ENCODE assay signal across 9 mouse cellular contexts in the genomic region with DNA sequence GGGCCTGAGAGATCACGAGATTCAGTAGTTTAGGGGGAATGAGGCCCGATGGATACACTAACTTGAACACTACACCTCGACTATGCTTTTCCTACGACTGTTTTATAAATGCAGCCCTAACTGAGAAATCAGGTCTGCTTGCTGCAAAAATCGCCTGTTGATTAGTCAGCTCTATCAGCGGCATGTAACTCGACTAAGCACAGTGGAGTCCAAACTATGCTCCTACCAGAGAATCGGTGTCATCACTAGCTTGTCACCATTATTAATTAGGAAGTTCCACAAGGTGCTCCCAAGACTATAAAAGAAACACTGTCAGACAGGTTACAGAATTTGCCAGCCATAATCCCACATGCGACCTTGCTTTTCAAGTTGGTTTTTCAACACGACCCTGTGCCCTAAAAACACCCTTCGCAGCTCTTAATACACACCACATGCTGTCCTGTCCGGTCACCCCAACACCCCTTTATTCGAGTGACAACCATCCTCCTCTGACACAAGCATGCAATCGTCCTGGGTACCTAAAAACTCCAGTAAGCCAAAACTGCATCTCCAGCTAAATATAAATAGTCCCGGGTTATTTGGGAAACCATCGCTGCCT. TPM values are rescaled to one million over a fixed set of nuclear protein-coding genes. Genes with fewer than 3 reads are reported as not detected.
A peak's percentile ranks its signal among the peaks of the same experiment; 100 is the strongest.
DNase-seq lines count a peak whose midpoint lies in the region; ATAC-seq lines count a peak whose summit lies in the region.
"Had no signal": no experiment of that assay in that cellular context is flagged by ENCODE, and none has a peak within 500 bp of the region (broad histone marks: within the 10 kb centered on the region; RNA-seq: fewer than 3 reads in every experiment).

No protein-coding gene starts in this region.

- peak overlapping the region; percentile 80 for H3K27ac ChIP-seq in heart, embryonic 15.5 days
- H3K27ac ChIP-seq in hindbrain, embryonic 14.5 days: no peak overlapping the region
- H3K27ac ChIP-seq in midbrain, embryonic 13.5 days: no peak overlapping the region; the same call in 1 of the 2 replicates

- peak overlapping the region; percentile 75 for H3K4me2 ChIP-seq in heart, embryonic 15.5 days
- H3K4me2 ChIP-seq in hindbrain, embryonic 14.5 days (replicated peaks): peak overlapping the region; percentile 72
- H3K4me2 ChIP-seq in midbrain, embryonic 13.5 days (replicated peaks): peak overlapping the region; percentile 78

- WGBS in heart, embryonic 15.5 days: 13% methylated on average over 16 of the region's 16 CpGs
- 37% methylated on average over 16 of the region's 16 CpGs for WGBS in hindbrain, embryonic 14.5 days
- WGBS in midbrain, embryonic 13.5 days: 34% methylated on average over 16 of the region's 16 CpGs

- no peaks in the 10 kb centered on the region for H3K27me3 ChIP-seq in heart, embryonic 15.5 days
- no peaks in the 10 kb centered on the region for H3K27me3 ChIP-seq in hindbrain, embryonic 14.5 days (ENCODE audit: control insufficient read depth, insufficient read depth, low read length)
- H3K27me3 ChIP-seq in midbrain, embryonic 13.5 days: peaks cover 7% of the 10 kb centered on the region; the same call in 1 of the 2 replicates

- intact Hi-C loops in gastrocnemius, postnatal 14 days (cut with DNase I; ENCODE audit: low total_unique reads): loop anchor here (5.0 kb wide), 1 partner anchor 107 kb away; no protein-coding TSS in a partner anchor

- H3K36me3 ChIP-seq in heart, embryonic 15.5 days: no peaks in the 10 kb centered on the region
- no peaks in the 10 kb centered on the region for H3K36me3 ChIP-seq in hindbrain, embryonic 14.5 days (replicated peaks; ENCODE audit: control insufficient read depth, insufficient read depth)
- H3K36me3 ChIP-seq in midbrain, embryonic 13.5 days: no peaks in the 10 kb centered on the region

- H3K4me3 ChIP-seq in heart, embryonic 15.5 days: peak overlapping the region; percentile 80
- H3K4me3 ChIP-seq in hindbrain, embryonic 14.5 days (replicated peaks; ENCODE audit: low read length): peak overlapping the region; percentile 72
- peak overlapping the region; percentile 76 for H3K4me3 ChIP-seq in midbrain, embryonic 13.5 days (replicated peaks)

- H3K9ac ChIP-seq in heart, embryonic 15.5 days: peak overlapping the region; percentile 93
- H3K9ac ChIP-seq in hindbrain, embryonic 14.5 days: peak overlapping the region; percentile 81
- H3K9ac ChIP-seq in midbrain, embryonic 13.5 days (replicated peaks): peak overlapping the region; percentile 83

- DNase-seq in heart, adult 8-10 months (ENCODE audit: low spot score): no peak
- peak; percentile 49 for DNase-seq in NIH3T3 (ENCODE audit: low read depth)
- no peak for DNase-seq in hindbrain, embryonic 14.5 days (ENCODE audit: low spot score)
- no peak for DNase-seq in retina, embryonic 14.5 days (ENCODE audit: low spot score)
- DNase-seq in right cerebral cortex, postnatal 4 days: no peak
- no peak for DNase-seq in gastrocnemius, postnatal 14 days

- H3K4me1 ChIP-seq in heart, embryonic 15.5 days (replicated peaks): peaks cover 28% of the 10 kb centered on the region
- H3K4me1 ChIP-seq in hindbrain, embryonic 14.5 days (replicated peaks; ENCODE audit: control insufficient read depth, insufficient read depth, low read length): peaks cover 10% of the 10 kb centered on the region; the same call in 1 of the 2 replicates
- H3K4me1 ChIP-seq in midbrain, embryonic 13.5 days (replicated peaks): peaks cover 3% of the 10 kb centered on the region; the same call in 1 of the 2 replicates

- ATAC-seq in heart, embryonic 15.5 days (replicated peaks; ENCODE audit: insufficient number of reproducible peaks, insufficient read depth, low FRiP score, low read depth): no peak
- ATAC-seq in hindbrain, embryonic 14.5 days (ENCODE audit: low FRiP score): no peak
- ATAC-seq in midbrain, embryonic 13.5 days: peak; percentile 32; the same call in 1 of the 2 replicates

- no peaks in the 10 kb centered on the region for H3K9me3 ChIP-seq in heart, embryonic 15.5 days (replicated peaks)
- no peaks in the 10 kb centered on the region for H3K9me3 ChIP-seq in hindbrain, embryonic 14.5 days (ENCODE audit: control insufficient read depth, low read length)
- H3K9me3 ChIP-seq in midbrain, embryonic 13.5 days: no peaks in the 10 kb centered on the region

RNA-seq across cellular contexts. Expression of gene Dnmbp, which starts 0.7 kb away (rescaled TPM):
- 8.5 and 11.1 TPM in 2 replicates for polyA plus RNA-seq in heart, embryonic 15.5 days (2015; fragmentation: Nextera tagmentation; extraction: Ambion mirVana)
- total RNA-seq in heart, adult 8-10 months (2022): 10 to 100 TPM in 1 of 4 experiments, 1 to 10 TPM in 3; 8.9 to 10.3 (median 9.2) TPM
- 8.7 and 8.9 TPM in 2 replicates for polyA plus RNA-seq in hindbrain, embryonic 14.5 days (2014; fragmentation: Nextera tagmentation; extraction: Ambion mirVana)
- polyA plus RNA-seq in midbrain, embryonic 13.5 days (2015; fragmentation: Nextera tagmentation; extraction: Ambion mirVana): 9.8 and 10.8 TPM in 2 replicates
- total RNA-seq in gastrocnemius, postnatal 14 days (2021): 10 to 100 TPM in 1 of 2 experiments, 1 to 10 TPM in 1; 8.4 to 11.8 TPM

RNA-seq across cellular contexts. Expression of gene Cpn1, which starts 47.1 kb away (rescaled TPM):
- 0.63 and 0.87 TPM in 2 replicates for polyA plus RNA-seq in heart, embryonic 15.5 days (2015; fragmentation: Nextera tagmentation; extraction: Ambion mirVana)
- under 1 TPM in 3 of 4 experiments, not detected in 1; 0.19 to 0.22 (median 0.19) TPM for total RNA-seq in heart, adult 8-10 months (2022)
- 0.20 and 0.26 TPM in 2 replicates for polyA plus RNA-seq in hindbrain, embryonic 14.5 days (2014; fragmentation: Nextera tagmentation; extraction: Ambion mirVana)
- polyA plus RNA-seq in midbrain, embryonic 13.5 days (2015; fragmentation: Nextera tagmentation; extraction: Ambion mirVana): 0.16 and 0.24 TPM in 2 replicates
- total RNA-seq in gastrocnemius, postnatal 14 days (2021): not detected
- total RNA-seq: hematopoietic stem cell, adult 5-6 weeks had no signal
